Mouse (Mus musculus) right cerebral cortex, adult 2 months (tissue): ENCODE measurements around the gene 2810021J22Rik.
"Not testable (repeated sequence)": the region's sequence is repeated elsewhere in the genome, so short reads cannot be mapped to it uniquely, and the experiment has no call there.

Experiments used
- DNase-seq, 2 experiments: peaks; one replicate each; pipeline ENCODE4 v3.0.0; 2021 to 2022; ENCODE audit warnings: low spot score in 2 of 2

The 2810021J22Rik gene

DNA sequence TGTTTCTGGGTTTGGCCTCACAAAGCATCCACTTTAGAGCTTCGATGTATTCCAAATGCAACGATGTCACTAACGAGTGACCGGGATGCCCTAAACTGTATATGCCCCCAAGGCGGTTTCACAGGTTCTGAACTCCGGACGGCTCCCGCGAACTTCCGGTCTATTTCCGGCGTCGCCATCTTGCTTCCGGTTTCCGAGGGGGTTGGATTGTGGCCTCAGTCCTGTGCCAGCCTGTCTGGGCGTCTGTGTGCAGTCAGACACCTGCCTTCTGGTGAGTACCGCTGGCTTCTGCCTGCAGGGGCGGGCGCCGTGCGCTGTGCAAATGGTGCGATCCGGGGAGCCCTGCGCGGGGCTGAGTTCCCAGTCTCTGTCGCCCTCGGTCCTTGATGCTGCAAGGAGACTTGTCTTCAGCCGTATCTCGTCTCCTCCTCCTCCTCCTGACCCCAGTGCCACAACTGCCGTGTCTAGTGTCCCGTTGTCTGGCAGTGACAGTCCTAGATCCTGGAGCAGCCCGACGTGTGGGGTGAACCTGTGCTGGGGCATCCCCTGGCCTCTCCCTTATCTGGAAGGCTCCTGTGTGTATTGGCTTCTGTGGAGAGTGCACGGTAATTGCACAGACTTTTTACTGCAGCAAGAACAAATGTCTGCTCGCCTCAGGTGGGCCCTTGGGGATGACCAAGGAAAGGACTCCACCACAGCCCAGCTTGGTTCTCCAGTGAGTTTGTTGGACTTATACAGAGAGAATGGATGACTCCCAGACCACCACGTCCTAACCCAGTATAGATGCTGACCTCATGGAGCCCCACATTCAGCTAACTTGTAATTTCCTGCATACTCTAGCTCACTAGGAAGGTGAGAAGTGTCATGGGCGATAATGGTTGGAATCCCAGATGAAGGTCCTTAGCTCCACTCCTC is at the start of gene 2810021J22Rik:
TSS of gene 2810021J22Rik (plus strand) at position 178 of the 915 bp plus-strand sequence.
- peak; percentile 84 for DNase-seq

- DNase-seq = not testable (repeated sequence)
Observed at GRCm38 (mm10) chr11:58828937-58829336, 38.1 kb upstream of the 2810021J22Rik start, which contains the start of gene Olfr312. TSS of gene Olfr312 (plus strand) at chr11:58829237.

GRCm38 (mm10) chr11:58829764-58830163 is 37.3 kb upstream of the 2810021J22Rik start:
- no peak for DNase-seq

DNA sequence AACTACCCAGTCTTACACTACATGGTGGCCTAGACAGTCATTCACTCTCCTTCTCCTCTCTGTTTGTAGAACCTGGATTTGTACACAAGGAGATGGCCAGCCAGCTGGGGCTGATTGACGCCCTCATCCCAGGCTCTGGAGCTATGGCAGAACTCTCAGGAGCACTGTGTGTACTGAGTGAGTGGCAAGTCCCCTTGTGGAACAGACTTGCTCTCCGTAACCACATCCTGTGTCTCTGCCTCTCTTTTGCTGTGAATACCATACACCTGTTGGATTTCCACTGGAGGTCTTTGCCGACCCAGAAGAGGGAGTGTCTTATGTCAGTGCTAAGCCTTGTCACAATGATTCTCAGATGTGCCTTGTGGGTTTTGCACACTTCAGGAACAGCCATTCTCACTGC is 34.5 kb upstream of the 2810021J22Rik start:
- not testable (repeated sequence) for DNase-seq

DNA sequence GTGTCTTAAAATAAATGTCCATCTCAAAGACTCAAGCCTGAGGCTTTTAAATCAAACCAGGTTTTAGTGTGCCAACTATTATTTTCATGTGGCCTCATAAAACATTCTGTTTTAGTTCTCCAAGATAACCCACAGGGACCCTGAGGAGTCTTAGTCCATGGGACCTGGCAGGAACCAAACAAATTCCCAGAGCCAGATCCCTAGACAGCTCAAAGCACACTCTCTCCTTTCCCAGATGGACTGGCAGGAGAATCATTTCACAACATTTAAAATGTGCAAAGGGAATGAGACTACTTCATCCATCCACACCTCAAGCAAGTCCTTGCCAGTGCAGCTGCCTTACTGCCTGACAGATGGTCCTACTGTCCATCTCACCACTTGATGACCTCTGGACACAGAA is 28.1 kb upstream of the 2810021J22Rik start, which contains the start of gene Olfr311:
TSS of gene Olfr311 (plus strand) at position 301 of the 400 bp plus-strand sequence.
- DNase-seq = not testable (repeated sequence)

DNA sequence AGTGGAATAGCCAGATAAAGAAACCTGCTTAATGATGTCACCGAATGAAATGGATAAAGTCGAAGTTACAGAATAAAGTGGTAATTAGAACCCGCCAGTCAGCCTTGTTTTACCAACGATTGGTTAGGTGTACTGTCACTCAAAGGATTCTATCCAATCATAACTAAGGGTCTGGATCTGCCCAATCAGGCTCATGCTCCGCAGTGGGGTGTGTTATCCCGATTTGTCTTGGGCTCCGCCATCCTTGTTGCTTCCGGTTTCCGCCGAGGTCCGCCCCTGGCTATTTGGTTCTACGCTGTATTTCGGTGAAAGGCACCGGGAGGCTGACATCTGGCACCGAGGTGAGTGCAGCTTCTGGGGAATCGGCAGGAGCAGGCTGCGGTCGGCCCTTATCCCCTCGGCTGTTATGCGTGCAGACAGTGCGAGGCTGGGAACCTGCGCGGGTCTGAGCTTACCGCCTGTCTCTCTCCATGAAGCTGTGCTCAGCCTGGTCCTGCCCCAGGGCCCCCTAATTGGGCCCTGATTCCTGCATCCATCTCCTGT is 20.0 kb upstream of the 2810021J22Rik start, which contains the start of gene Gm12258:
TSS of gene Gm12258 (plus strand) at position 240 of the 543 bp plus-strand sequence.
- peak; percentile 88 to 93 for DNase-seq

DNA sequence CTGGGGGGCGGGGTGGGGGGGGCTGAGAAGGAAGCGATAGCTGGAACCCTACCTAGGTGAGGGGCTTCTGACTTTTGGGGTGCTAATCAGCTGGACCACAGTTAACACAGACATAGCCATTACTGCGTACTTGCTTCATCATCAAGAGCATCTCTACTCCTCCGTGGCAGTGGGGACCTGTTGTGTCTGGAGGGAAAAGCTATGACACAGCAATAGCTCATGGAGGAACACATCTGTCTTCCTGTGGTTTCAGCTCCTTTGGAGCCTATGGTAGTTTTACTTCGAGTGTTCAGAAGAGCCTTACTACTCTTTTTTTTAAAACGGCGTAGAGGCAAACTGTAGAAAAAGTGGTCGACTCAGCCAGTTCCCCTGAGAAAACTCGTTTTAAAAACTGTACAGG is 19.4 kb upstream of the 2810021J22Rik start:
- DNase-seq = no peak

GRCm38 (mm10) chr11:58849731-58850130 is 17.3 kb upstream of the 2810021J22Rik start:
- DNase-seq = no peak

DNA sequence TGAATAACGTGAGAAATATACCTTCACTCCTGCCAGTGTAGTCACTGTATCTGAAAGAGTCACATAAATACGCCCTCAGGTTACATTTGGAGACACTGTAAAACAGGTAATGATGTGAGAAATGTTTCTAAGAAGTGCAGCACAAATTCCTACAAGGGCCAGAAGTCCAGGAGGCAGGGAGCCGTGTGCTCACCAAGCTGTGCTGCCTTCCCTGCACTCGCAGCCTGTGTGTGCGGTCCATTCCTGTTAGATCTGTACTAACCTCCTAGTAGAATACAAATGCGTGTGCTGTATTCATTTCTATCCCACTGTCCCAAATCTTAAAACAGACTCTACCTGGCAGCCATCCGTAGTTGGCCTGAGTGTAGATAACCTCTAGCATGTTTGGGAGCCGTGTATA is 6.3 kb upstream of the 2810021J22Rik start:
- DNase-seq = no peak

GRCm38 (mm10) chr11:58867954-58868330 is 926 bp downstream of the 2810021J22Rik start:
- no peak for DNase-seq

DNA sequence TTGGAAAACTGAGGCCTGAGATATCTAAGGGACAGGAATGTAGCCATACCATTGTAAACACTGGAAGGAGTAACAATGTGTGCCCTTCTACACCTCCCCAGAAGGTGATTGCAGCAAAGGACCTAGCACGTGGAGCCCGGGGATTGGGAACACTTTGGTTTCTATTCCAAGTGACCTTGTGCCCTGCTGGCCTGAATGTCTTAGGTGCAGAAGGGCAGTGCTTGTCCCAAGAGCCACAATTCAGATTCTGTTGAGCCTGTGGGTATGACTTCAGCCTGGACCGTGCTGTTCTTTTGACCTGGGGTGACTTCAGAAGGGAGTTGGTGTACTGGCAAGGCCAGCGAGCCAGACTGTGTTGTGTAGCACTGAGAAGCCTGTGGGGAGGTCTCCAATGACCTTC is 3.9 kb downstream of the 2810021J22Rik start:
- no peak for DNase-seq

DNA sequence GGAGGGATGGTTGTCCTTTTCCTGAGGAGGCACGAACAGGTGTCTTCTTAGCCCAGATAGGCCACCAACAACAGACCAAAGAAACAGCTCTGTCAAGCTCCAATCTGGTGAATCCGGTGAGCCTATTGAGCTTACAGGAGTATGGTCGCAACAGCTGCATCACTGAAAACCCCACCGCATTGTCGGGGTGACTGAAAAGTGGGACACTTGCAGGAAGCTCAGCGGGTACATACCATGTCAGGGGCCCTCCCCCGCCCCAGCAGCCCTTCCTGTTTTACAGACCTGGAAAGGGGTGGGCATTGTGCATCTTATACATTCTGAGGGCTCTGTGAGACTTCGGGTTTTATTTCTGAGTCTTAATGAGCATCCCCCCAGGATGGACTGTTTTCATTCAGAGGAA is 16.7 kb downstream of the 2810021J22Rik start:
- DNase-seq = no peak

- no peak for DNase-seq
Observed at GRCm38 (mm10) chr11:58890511-58890910, 23.5 kb downstream of the 2810021J22Rik start.

GRCm38 (mm10) chr11:58894456-58894855 is 27.4 kb downstream of the 2810021J22Rik start:
- DNase-seq = no peak

- DNase-seq = no peak
Observed at GRCm38 (mm10) chr11:58897485-58897884, 30.5 kb downstream of the 2810021J22Rik start.

DNA sequence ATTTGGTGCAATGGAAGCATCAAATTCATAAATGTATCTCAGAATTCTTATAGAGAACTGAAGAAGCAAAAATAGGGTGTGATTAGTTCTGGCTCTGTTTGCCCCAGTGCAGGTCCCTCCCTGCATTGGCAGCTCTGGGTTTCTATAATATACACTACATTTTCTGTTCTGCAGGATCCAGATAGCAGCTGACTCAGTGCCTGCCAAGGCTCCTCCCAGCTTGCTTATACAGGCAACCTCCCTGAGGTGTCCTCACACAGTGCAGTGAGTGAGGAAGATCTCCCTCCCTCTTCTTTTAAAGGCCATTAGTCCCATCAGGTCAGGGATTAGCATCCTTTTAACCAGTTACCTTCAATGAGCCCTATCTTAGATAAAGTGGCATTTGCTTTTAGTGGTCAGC is 34.1 kb downstream of the 2810021J22Rik start:
- DNase-seq = no peak

DNA sequence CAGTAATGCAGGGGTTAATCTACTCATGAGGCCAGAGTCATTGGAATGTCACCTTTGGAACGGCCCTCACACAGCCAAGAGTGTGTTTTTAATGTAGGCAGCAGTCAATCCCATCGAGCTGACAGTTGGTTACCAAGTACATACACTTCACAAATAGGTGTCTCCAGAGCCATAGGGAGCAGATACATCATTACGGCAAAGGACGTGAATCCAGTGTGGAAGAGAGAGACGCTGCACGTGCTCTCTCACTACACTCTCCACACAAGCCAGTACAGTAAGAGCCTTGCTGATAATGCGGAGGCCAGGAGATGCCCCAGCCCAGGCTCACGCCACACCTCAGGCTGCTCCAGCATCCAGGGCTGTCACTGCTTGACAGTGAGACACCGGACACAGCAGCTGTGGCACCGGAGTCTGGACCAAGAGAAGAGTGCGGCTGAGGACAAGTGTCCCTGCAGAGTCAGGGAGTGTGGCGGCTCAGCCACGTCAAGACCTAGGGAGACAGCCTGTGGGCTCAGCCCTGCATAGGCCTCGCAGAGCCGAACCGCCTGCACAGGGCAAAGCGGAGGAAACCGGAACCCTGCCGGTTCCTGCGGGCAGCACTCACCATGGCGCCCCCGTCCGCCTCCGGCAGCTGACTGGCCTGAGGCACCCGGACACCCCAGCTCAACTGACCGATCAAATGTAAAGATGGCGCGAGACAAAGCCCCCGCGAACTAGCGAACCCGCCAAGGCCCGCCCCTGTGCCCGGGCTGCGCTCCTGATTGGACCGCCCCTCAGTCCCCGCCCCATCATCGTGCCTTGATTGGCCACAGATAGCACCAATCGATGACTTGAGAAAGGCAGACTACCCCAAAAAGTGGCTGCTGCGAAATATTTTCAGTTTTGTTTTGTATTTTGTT is 36.7 kb downstream of the 2810021J22Rik start, which contains the start of gene Zfp39:
TSS of gene Zfp39 (minus strand) at position 715 of the 899 bp plus-strand sequence.
- DNase-seq = peak; percentile 96

- no peak for DNase-seq
Observed at GRCm38 (mm10) chr11:58904410-58904718, 37.3 kb downstream of the 2810021J22Rik start.

DNA sequence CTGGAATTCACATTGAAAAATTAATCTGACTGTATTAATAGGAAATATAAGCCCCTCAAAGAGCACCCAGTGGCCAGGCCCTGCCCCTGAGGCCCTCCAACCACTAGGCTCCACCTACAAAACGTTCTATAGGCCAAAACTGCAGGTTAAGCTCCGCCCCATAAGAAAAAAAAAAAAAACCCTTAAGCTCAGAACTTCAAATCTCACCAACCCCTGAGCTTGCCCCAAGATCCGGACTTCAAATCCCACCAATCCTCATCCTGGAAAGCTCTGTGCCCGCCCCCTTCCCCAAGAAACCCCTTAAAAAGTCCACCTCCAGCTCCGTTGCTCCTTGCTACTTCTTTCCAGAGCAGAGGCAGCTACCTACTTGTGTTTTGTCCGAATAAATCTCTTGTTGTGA is 37.8 kb downstream of the 2810021J22Rik start:
- DNase-seq = no peak

- no peak for DNase-seq
Observed at GRCm38 (mm10) chr11:58913776-58914175, 46.8 kb downstream of the 2810021J22Rik start.

GRCm38 (mm10) chr11:58914461-58915028 is 47.5 kb downstream of the 2810021J22Rik start:
- peak in 1 of 2 experiments; percentile 34 for DNase-seq
